Mouse (Mus musculus): ENCODE measurements around the gene Chsy1. TPM values are rescaled to one million over a fixed set of nuclear protein-coding genes. Genes with fewer than 3 reads are reported as not detected.

Chsy1 gene
- polyA plus RNA-seq, 1 experiment, result 17.2 TPM

GRCm38 (mm10) chr7:66218193-66219014, 109.1 kb downstream of the Chsy1 start:
- no peaks in the 10 kb centered on the region for H3K79me2 ChIP-seq (ENCODE audit: control insufficient read depth, insufficient read depth)
- H3K4me2 ChIP-seq (ENCODE audit: low read depth), result peak overlapping the region; percentile 68
- no peaks in the 10 kb centered on the region for H3K27me3 ChIP-seq (ENCODE audit: control insufficient read depth, insufficient read depth, insufficient read length)
- TF ChIP-seq MYOG (IDR thresholded peaks at IDR 0.05; ENCODE audit: control insufficient read depth in 1 of 3, insufficient read depth in 1 of 3, insufficient read length in 2 of 3, low read depth in 2 of 3), result peak in 1 of 3 experiments; percentile 40
- TF ChIP-seq REST (IDR thresholded peaks at IDR 0.05; ENCODE audit: insufficient read depth, insufficient read length), result no peak
- peak in 2 of 3 experiments; percentile 56 to 76 for TF ChIP-seq MYOD1 (IDR thresholded peaks at IDR 0.05; ENCODE audit: control insufficient read depth in 1 of 3, insufficient read length in 2 of 3, low read depth in 2 of 3)
- TF ChIP-seq CEBPB (IDR thresholded peaks at IDR 0.05; ENCODE audit: insufficient read depth, poor library complexity, severe bottlenecking), result no peak
- TF ChIP-seq POLR2AphosphoS2 (IDR thresholded peaks at IDR 0.05; ENCODE audit: insufficient read length, low read depth), result no peak
- no peak for TF ChIP-seq E2F4 (IDR thresholded peaks at IDR 0.05; ENCODE audit: insufficient read depth)
- TF ChIP-seq SRF (IDR thresholded peaks at IDR 0.05; ENCODE audit: control insufficient read depth, insufficient read length, low read depth), result no peak
- no peak for TF ChIP-seq POLR2A (IDR thresholded peaks at IDR 0.05; ENCODE audit: insufficient read length, low read depth)
- TF ChIP-seq TCF12 (IDR thresholded peaks at IDR 0.05; ENCODE audit: insufficient read depth, poor library complexity, severe bottlenecking), result peak; percentile 17
- TF ChIP-seq MAX (IDR thresholded peaks at IDR 0.05; ENCODE audit: low read depth), result no peak
- TF ChIP-seq TCF3 (IDR thresholded peaks at IDR 0.05; ENCODE audit: insufficient read length, low read depth), result no peak
- TF ChIP-seq USF1 (IDR thresholded peaks at IDR 0.05; ENCODE audit: low read depth), result no peak
- H3K36me3 ChIP-seq (ENCODE audit: control insufficient read depth, insufficient read depth), result no peaks in the 10 kb centered on the region
- no peak overlapping the region for H3ac ChIP-seq (ENCODE audit: control insufficient read depth, insufficient read length)
- H3K4me3 ChIP-seq, result no peak overlapping the region

- H3ac ChIP-seq (ENCODE audit: control insufficient read depth, insufficient read length), result no peak overlapping the region
Observed at GRCm38 (mm10) chr7:66219028-66219793, 109.9 kb downstream of the Chsy1 start.

GRCm38 (mm10) chr7:66219794-66220227, 110.5 kb downstream of the Chsy1 start:
- H3K4me3 ChIP-seq, result no peak overlapping the region
- no peak overlapping the region for H3ac ChIP-seq (ENCODE audit: control insufficient read depth, insufficient read length)
- TF ChIP-seq TCF3 (IDR thresholded peaks at IDR 0.05; ENCODE audit: insufficient read length, low read depth) (no peak), CEBPB (IDR thresholded peaks at IDR 0.05; ENCODE audit: insufficient read depth, poor library complexity, severe bottlenecking) (no peak), SRF (IDR thresholded peaks at IDR 0.05; ENCODE audit: control insufficient read depth, insufficient read length, low read depth) (no peak), USF1 (IDR thresholded peaks at IDR 0.05; ENCODE audit: low read depth) (no peak), REST (IDR thresholded peaks at IDR 0.05; ENCODE audit: insufficient read depth, insufficient read length) (no peak), MAX (IDR thresholded peaks at IDR 0.05; ENCODE audit: low read depth) (no peak), POLR2A (IDR thresholded peaks at IDR 0.05; ENCODE audit: insufficient read length, low read depth) (no peak)
- no peaks in the 10 kb centered on the region for H3K79me2 ChIP-seq (ENCODE audit: control insufficient read depth, insufficient read depth)
- H3K27me3 ChIP-seq (ENCODE audit: control insufficient read depth, insufficient read depth, insufficient read length), result no peaks in the 10 kb centered on the region
- H3K4me2 ChIP-seq (ENCODE audit: low read depth), result peak overlapping the region; percentile 68
- no peaks in the 10 kb centered on the region for H3K36me3 ChIP-seq (ENCODE audit: control insufficient read depth, insufficient read depth)

More at GRCm38 (mm10) chr7:66219028-66219793, 109.9 kb downstream of the Chsy1 start:
- no peaks in the 10 kb centered on the region for H3K36me3 ChIP-seq (ENCODE audit: control insufficient read depth, insufficient read depth)
- H3K27me3 ChIP-seq (ENCODE audit: control insufficient read depth, insufficient read depth, insufficient read length), result no peaks in the 10 kb centered on the region
- TF ChIP-seq MYOG (IDR thresholded peaks at IDR 0.05; ENCODE audit: control insufficient read depth in 1 of 3, insufficient read depth in 1 of 3, insufficient read length in 2 of 3, low read depth in 2 of 3), result no peak
- no peak for TF ChIP-seq E2F4 (IDR thresholded peaks at IDR 0.05; ENCODE audit: insufficient read depth)
- peak; percentile 27 for TF ChIP-seq TCF3 (IDR thresholded peaks at IDR 0.05; ENCODE audit: insufficient read length, low read depth)
- peak; percentile 57 to 93 (median 93) for TF ChIP-seq MYOD1 (IDR thresholded peaks at IDR 0.05; ENCODE audit: control insufficient read depth in 1 of 3, insufficient read length in 2 of 3, low read depth in 2 of 3)
- peak; percentile 71 for TF ChIP-seq TCF12 (IDR thresholded peaks at IDR 0.05; ENCODE audit: insufficient read depth, poor library complexity, severe bottlenecking)
- H3K79me2 ChIP-seq (ENCODE audit: control insufficient read depth, insufficient read depth), result no peaks in the 10 kb centered on the region
- peak overlapping the region; percentile 68 for H3K4me2 ChIP-seq (ENCODE audit: low read depth)
- H3K4me3 ChIP-seq, result no peak overlapping the region

GRCm38 (mm10) chr7:66222621-66223091, 113.3 kb downstream of the Chsy1 start:
- Histone ChIP-seq H3K27me3 (ENCODE audit: control insufficient read depth, insufficient read depth, insufficient read length) (no peaks in the 10 kb centered on the region), H3K36me3 (ENCODE audit: control insufficient read depth, insufficient read depth) (no peaks in the 10 kb centered on the region), H3ac (ENCODE audit: control insufficient read depth, insufficient read length) (no peak overlapping the region), H3K4me2 (ENCODE audit: low read depth) (peak overlapping the region; percentile 53), H3K4me3 (no peak overlapping the region), H3K79me2 (ENCODE audit: control insufficient read depth, insufficient read depth) (no peaks in the 10 kb centered on the region)
- TF ChIP-seq MYOG (IDR thresholded peaks at IDR 0.05; ENCODE audit: control insufficient read depth in 1 of 3, insufficient read depth in 1 of 3, insufficient read length in 2 of 3, low read depth in 2 of 3), result peak in 1 of 3 experiments; percentile 12
- no peak for TF ChIP-seq MAX (IDR thresholded peaks at IDR 0.05; ENCODE audit: low read depth)
- no peak for TF ChIP-seq REST (IDR thresholded peaks at IDR 0.05; ENCODE audit: insufficient read depth, insufficient read length)
- TF ChIP-seq CEBPB (IDR thresholded peaks at IDR 0.05; ENCODE audit: insufficient read depth, poor library complexity, severe bottlenecking), result no peak
- no peak for TF ChIP-seq MYOD1 (IDR thresholded peaks at IDR 0.05; ENCODE audit: control insufficient read depth in 1 of 3, insufficient read length in 2 of 3, low read depth in 2 of 3)

Other genes starting within 250 kb of the Chsy1 start
- 0.04 TPM for gene Pcsk6, start 247.8 kb upstream of the Chsy1 start, polyA plus RNA-seq (2012; fragmentation: generic; extraction: Trizol)
- gene Gm45213, start 65.9 kb upstream of the Chsy1 start, polyA plus RNA-seq (2012; fragmentation: generic; extraction: Trizol), result not detected
- gene Snrpa1, start 50.5 kb upstream of the Chsy1 start, polyA plus RNA-seq (2012; fragmentation: generic; extraction: Trizol), result 65.6 TPM
- gene Selenos, start 29.9 kb upstream of the Chsy1 start, polyA plus RNA-seq (2012; fragmentation: generic; extraction: Trizol), result 50.9 TPM

All from myocyte (in vitro differentiated cells).